Comparison of ENCODE assay signal across 9 mouse cellular contexts in the genomic region with DNA sequence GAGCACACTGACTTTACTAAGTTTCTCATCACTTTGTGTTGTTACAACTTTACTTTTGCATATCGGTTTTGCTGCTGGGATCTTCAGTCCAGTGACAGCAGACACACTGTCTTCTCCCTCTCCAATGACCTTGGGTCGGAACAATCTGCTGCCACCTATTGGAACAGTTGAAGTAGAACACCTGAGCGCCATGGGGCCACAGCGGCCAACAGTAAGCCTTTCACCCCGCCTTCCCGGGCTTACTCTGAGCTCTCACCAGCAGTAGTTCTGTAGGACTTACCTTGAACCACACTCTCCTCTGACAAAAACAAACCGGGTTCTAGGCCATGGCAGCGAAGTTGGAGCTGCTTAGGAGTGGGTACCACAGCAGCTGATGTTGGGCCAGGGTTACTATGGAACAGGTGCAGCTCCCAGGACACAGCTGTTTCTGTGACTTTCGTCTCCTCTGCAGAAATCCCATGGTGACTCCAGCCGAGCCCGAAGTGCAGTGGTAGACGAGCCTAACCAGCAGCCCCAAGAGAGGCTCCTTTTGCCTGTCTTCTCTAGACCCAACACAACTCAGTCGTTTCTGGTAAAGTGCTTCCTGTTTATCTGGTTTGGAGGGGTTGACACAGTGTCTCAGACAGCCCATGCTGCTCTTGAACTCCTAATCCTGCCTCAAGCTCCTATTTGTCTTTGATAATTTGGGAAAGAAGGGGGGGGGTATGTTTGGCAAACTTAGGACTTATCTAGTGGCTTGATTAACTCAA. TPM values are rescaled to one million over a fixed set of nuclear protein-coding genes. Genes with fewer than 3 reads are reported as not detected.
A peak's percentile ranks its signal among the peaks of the same experiment; 100 is the strongest.
DNase-seq lines count a peak whose midpoint lies in the region; ATAC-seq and TF ChIP-seq lines count a peak whose summit lies in the region.
"Had no signal": no experiment of that assay in that cellular context is flagged by ENCODE, and none has a peak within 500 bp of the region (broad histone marks: within the 10 kb centered on the region; RNA-seq: fewer than 3 reads in every experiment).

No protein-coding gene starts in this region.

- no peak overlapping the region for H3K4me3 ChIP-seq in hindbrain, embryonic 11.5 days (ENCODE audit: low read depth, low read length)
- no peak overlapping the region for H3K4me3 ChIP-seq in hindbrain, embryonic 12.5 days
- H3K4me3 ChIP-seq in forebrain, embryonic 16.5 days (replicated peaks; ENCODE audit: low read length) = no peak overlapping the region
- H3K4me3 ChIP-seq in intestine, postnatal 0 days (ENCODE audit: low read depth, low read length) = no peak overlapping the region
- no peak overlapping the region for H3K4me3 ChIP-seq in lung, embryonic 16.5 days (ENCODE audit: low read length)
- H3K4me3 ChIP-seq: midbrain, embryonic 12.5 days had no signal

- no peaks in the 10 kb centered on the region for H3K4me1 ChIP-seq in hindbrain, embryonic 11.5 days (replicated peaks; ENCODE audit: control insufficient read depth, insufficient read depth, low read length)
- no peaks in the 10 kb centered on the region for H3K4me1 ChIP-seq in hindbrain, embryonic 12.5 days
- no peaks in the 10 kb centered on the region for H3K4me1 ChIP-seq in forebrain, embryonic 16.5 days (replicated peaks; ENCODE audit: control insufficient read depth, insufficient read depth, low read length)
- no peaks in the 10 kb centered on the region for H3K4me1 ChIP-seq in intestine, postnatal 0 days (replicated peaks; ENCODE audit: control insufficient read depth, insufficient read depth, low read length)
- H3K4me1 ChIP-seq in lung, embryonic 16.5 days (replicated peaks; ENCODE audit: control insufficient read depth, insufficient read depth, low read length) = peaks cover 5% of the 10 kb centered on the region; the same call in 1 of the 2 replicates
- H3K4me1 ChIP-seq: midbrain, embryonic 12.5 days had no signal

- no peaks in the 10 kb centered on the region for H3K27me3 ChIP-seq in hindbrain, embryonic 11.5 days (ENCODE audit: control insufficient read depth, insufficient read depth, low read length)
- H3K27me3 ChIP-seq in hindbrain, embryonic 12.5 days = no peaks in the 10 kb centered on the region
- H3K27me3 ChIP-seq in forebrain, embryonic 16.5 days (replicated peaks; ENCODE audit: control insufficient read depth, insufficient read depth, low read length) = no peaks in the 10 kb centered on the region
- H3K27me3 ChIP-seq in intestine, postnatal 0 days (replicated peaks; ENCODE audit: control insufficient read depth, insufficient read depth, low read length) = no peaks in the 10 kb centered on the region
- no peaks in the 10 kb centered on the region for H3K27me3 ChIP-seq in lung, embryonic 16.5 days (ENCODE audit: control insufficient read depth, insufficient read depth, low read depth, low read length)
- H3K27me3 ChIP-seq: midbrain, embryonic 12.5 days had no signal

- peak; percentile 53; the same call in 1 of the 2 replicates for ATAC-seq in hindbrain, embryonic 11.5 days (ENCODE audit: low FRiP score)
- ATAC-seq in hindbrain, embryonic 12.5 days (ENCODE audit: low FRiP score) = no peak
- ATAC-seq in forebrain, embryonic 16.5 days = peak; percentile 28; the same call in 1 of the 2 replicates
- peak; percentile 79 for ATAC-seq in intestine, postnatal 0 days
- peak; percentile 35 for ATAC-seq in lung, embryonic 16.5 days (ENCODE audit: low read depth)

- H3K9ac ChIP-seq in hindbrain, embryonic 11.5 days (ENCODE audit: low read depth, low read length) = no peak overlapping the region
- H3K9ac ChIP-seq in hindbrain, embryonic 12.5 days = no peak overlapping the region
- no peak overlapping the region for H3K9ac ChIP-seq in forebrain, embryonic 16.5 days (replicated peaks; ENCODE audit: low read depth, low read length)
- no peak overlapping the region for H3K9ac ChIP-seq in intestine, postnatal 0 days (ENCODE audit: low read depth, low read length)
- H3K9ac ChIP-seq in lung, embryonic 16.5 days (ENCODE audit: low read length) = no peak overlapping the region
- H3K9ac ChIP-seq: midbrain, embryonic 12.5 days had no signal

- TF ChIP-seq CTCF in intestine, postnatal 0 days (IDR thresholded peaks at IDR 0.05; ENCODE audit: low read depth) = peak; percentile 81

- peak; percentile 60 for DNase-seq in hindbrain, embryonic 11.5 days (ENCODE audit: low spot score)
- DNase-seq in adrenal gland, postnatal 14 days = peak; percentile 83
- peak; percentile 40 to 64 for DNase-seq in spleen, postnatal 14 days (ENCODE audit: low spot score in 2 of 2)
- no peak for DNase-seq in layer of hippocampus, adult 8-10 months (ENCODE audit: low spot score in 2 of 2)

- no peaks in the 10 kb centered on the region for H3K9me3 ChIP-seq in hindbrain, embryonic 11.5 days (ENCODE audit: control insufficient read depth, low read length)
- no peaks in the 10 kb centered on the region for H3K9me3 ChIP-seq in hindbrain, embryonic 12.5 days (replicated peaks)
- no peaks in the 10 kb centered on the region for H3K9me3 ChIP-seq in forebrain, embryonic 16.5 days (ENCODE audit: control insufficient read depth, low read length)
- H3K9me3 ChIP-seq in intestine, postnatal 0 days (ENCODE audit: control insufficient read depth) = no peaks in the 10 kb centered on the region
- no peaks in the 10 kb centered on the region for H3K9me3 ChIP-seq in lung, embryonic 16.5 days (ENCODE audit: control insufficient read depth, low read length)
- H3K9me3 ChIP-seq: midbrain, embryonic 12.5 days had no signal

- H3K4me2 ChIP-seq in hindbrain, embryonic 11.5 days (replicated peaks; ENCODE audit: low read depth, low read length) = no peak overlapping the region
- no peak overlapping the region for H3K4me2 ChIP-seq in hindbrain, embryonic 12.5 days (replicated peaks)
- no peak overlapping the region for H3K4me2 ChIP-seq in forebrain, embryonic 16.5 days (ENCODE audit: low read length)
- peak overlapping the region; percentile 51 for H3K4me2 ChIP-seq in intestine, postnatal 0 days (replicated peaks; ENCODE audit: low read depth)
- H3K4me2 ChIP-seq in lung, embryonic 16.5 days (ENCODE audit: low read depth, low read length) = no peak overlapping the region
- H3K4me2 ChIP-seq: midbrain, embryonic 12.5 days had no signal

- no peak overlapping the region for H3K27ac ChIP-seq in hindbrain, embryonic 11.5 days (ENCODE audit: low read depth, low read length)
- no peak overlapping the region for H3K27ac ChIP-seq in hindbrain, embryonic 12.5 days
- no peak overlapping the region for H3K27ac ChIP-seq in forebrain, embryonic 16.5 days (ENCODE audit: low read length)
- no peak overlapping the region for H3K27ac ChIP-seq in intestine, postnatal 0 days (ENCODE audit: low read depth, low read length)
- no peak overlapping the region for H3K27ac ChIP-seq in lung, embryonic 16.5 days (ENCODE audit: low read length)
- H3K27ac ChIP-seq: midbrain, embryonic 12.5 days had no signal

- 0 out of 2 replicates have a peak, but pooled peaks cover 2% of the 10 kb centered on the region for H3K36me3 ChIP-seq in hindbrain, embryonic 11.5 days (ENCODE audit: control insufficient read depth, insufficient read depth, low read length)
- H3K36me3 ChIP-seq in hindbrain, embryonic 12.5 days = peaks cover 66% of the 10 kb centered on the region
- peaks cover 14% of the 10 kb centered on the region for H3K36me3 ChIP-seq in forebrain, embryonic 16.5 days (ENCODE audit: control insufficient read depth, insufficient read depth)
- peaks cover 38% of the 10 kb centered on the region for H3K36me3 ChIP-seq in intestine, postnatal 0 days (ENCODE audit: control insufficient read depth, insufficient read depth)
- H3K36me3 ChIP-seq in lung, embryonic 16.5 days (ENCODE audit: control insufficient read depth, insufficient read depth, low read length) = peaks cover 12% of the 10 kb centered on the region; the same call in 1 of the 2 replicates

- WGBS in hindbrain, embryonic 11.5 days = 45% methylated on average over 13 of the region's 13 CpGs
- WGBS in hindbrain, embryonic 12.5 days = 40% methylated on average over 13 of the region's 13 CpGs
- WGBS in forebrain, embryonic 16.5 days = 41% methylated on average over 13 of the region's 13 CpGs
- 27% methylated on average over 13 of the region's 13 CpGs for WGBS in intestine, postnatal 0 days
- WGBS in lung, embryonic 16.5 days = 28% methylated on average over 13 of the region's 13 CpGs

RNA-seq across cellular contexts. Expression of a gene that starts 10.2 kb away (rescaled TPM):
- polyA plus RNA-seq in hindbrain, embryonic 11.5 days (2014; fragmentation: Nextera tagmentation; extraction: Ambion mirVana) = 164 and 228 TPM in 2 replicates
- 150 and 158 TPM in 2 replicates for polyA plus RNA-seq in hindbrain, embryonic 12.5 days (2016; fragmentation: Nextera tagmentation; extraction: Ambion mirVana)
- 38.1 and 40.4 TPM in 2 replicates for total RNA-seq in adrenal gland, postnatal 14 days (2021)
- 181 and 189 TPM in 2 replicates for polyA plus RNA-seq in forebrain, embryonic 16.5 days (2015; fragmentation: Nextera tagmentation; extraction: Ambion mirVana)
- 39.3 and 41.5 TPM in 2 replicates for polyA plus RNA-seq in intestine, postnatal 0 days (2015; fragmentation: Nextera tagmentation; extraction: Ambion mirVana)
- 161 and 164 TPM in 2 replicates for polyA plus RNA-seq in lung, embryonic 16.5 days (2015; fragmentation: Nextera tagmentation; extraction: Ambion mirVana)
- total RNA-seq in layer of hippocampus, adult 8-10 months (2022) = 10 to 100 TPM; 26.3 to 30.9 (median 29.7) TPM

RNA-seq across cellular contexts. Expression of a gene that starts 14.9 kb away (rescaled TPM):
- 71.2 and 74.7 TPM in 2 replicates for polyA plus RNA-seq in hindbrain, embryonic 11.5 days (2014; fragmentation: Nextera tagmentation; extraction: Ambion mirVana)
- 65.0 and 67.4 TPM in 2 replicates for polyA plus RNA-seq in hindbrain, embryonic 12.5 days (2016; fragmentation: Nextera tagmentation; extraction: Ambion mirVana)
- 83.3 and 86.4 TPM in 2 replicates for total RNA-seq in adrenal gland, postnatal 14 days (2021)
- polyA plus RNA-seq in forebrain, embryonic 16.5 days (2015; fragmentation: Nextera tagmentation; extraction: Ambion mirVana) = 58.0 and 58.9 TPM in 2 replicates
- 78.3 and 80.4 TPM in 2 replicates for polyA plus RNA-seq in intestine, postnatal 0 days (2015; fragmentation: Nextera tagmentation; extraction: Ambion mirVana)
- polyA plus RNA-seq in lung, embryonic 16.5 days (2015; fragmentation: Nextera tagmentation; extraction: Ambion mirVana) = 88.8 and 89.0 TPM in 2 replicates
- total RNA-seq in layer of hippocampus, adult 8-10 months (2022) = 10 to 100 TPM; 30.8 to 41.2 (median 35.5) TPM

RNA-seq across cellular contexts. Expression of a gene that starts 30.5 kb away (rescaled TPM):
- 56.5 and 61.9 TPM in 2 replicates for polyA plus RNA-seq in hindbrain, embryonic 11.5 days (2014; fragmentation: Nextera tagmentation; extraction: Ambion mirVana)
- polyA plus RNA-seq in hindbrain, embryonic 12.5 days (2016; fragmentation: Nextera tagmentation; extraction: Ambion mirVana) = 52.5 and 53.2 TPM in 2 replicates
- 35.6 and 40.0 TPM in 2 replicates for total RNA-seq in adrenal gland, postnatal 14 days (2021)
- 40.0 and 44.2 TPM in 2 replicates for polyA plus RNA-seq in forebrain, embryonic 16.5 days (2015; fragmentation: Nextera tagmentation; extraction: Ambion mirVana)
- polyA plus RNA-seq in intestine, postnatal 0 days (2015; fragmentation: Nextera tagmentation; extraction: Ambion mirVana) = 12.8 and 13.2 TPM in 2 replicates
- 32.4 and 34.0 TPM in 2 replicates for polyA plus RNA-seq in lung, embryonic 16.5 days (2015; fragmentation: Nextera tagmentation; extraction: Ambion mirVana)
- 10 to 100 TPM; 43.4 to 58.3 (median 47.2) TPM for total RNA-seq in layer of hippocampus, adult 8-10 months (2022)

RNA-seq across cellular contexts. Expression of a gene that starts 30.6 kb away (rescaled TPM):
- 64.0 and 69.0 TPM in 2 replicates for polyA plus RNA-seq in hindbrain, embryonic 11.5 days (2014; fragmentation: Nextera tagmentation; extraction: Ambion mirVana)
- 55.0 and 59.5 TPM in 2 replicates for polyA plus RNA-seq in hindbrain, embryonic 12.5 days (2016; fragmentation: Nextera tagmentation; extraction: Ambion mirVana)
- total RNA-seq in adrenal gland, postnatal 14 days (2021) = 39.2 and 46.9 TPM in 2 replicates
- polyA plus RNA-seq in forebrain, embryonic 16.5 days (2015; fragmentation: Nextera tagmentation; extraction: Ambion mirVana) = 53.9 and 57.6 TPM in 2 replicates
- polyA plus RNA-seq in intestine, postnatal 0 days (2015; fragmentation: Nextera tagmentation; extraction: Ambion mirVana) = 13.5 and 15.5 TPM in 2 replicates
- 46.8 and 47.9 TPM in 2 replicates for polyA plus RNA-seq in lung, embryonic 16.5 days (2015; fragmentation: Nextera tagmentation; extraction: Ambion mirVana)
- 10 to 100 TPM; 30.2 to 35.7 (median 32.7) TPM for total RNA-seq in layer of hippocampus, adult 8-10 months (2022)

Comparison
In these comparisons a context has a peak if more than half of its experiments do, and no peak if none do; other contexts are left out.
1. DNase-seq: peak in hindbrain, embryonic 11.5 days (single experiment), adrenal gland, postnatal 14 days (single experiment) and spleen, postnatal 14 days (2 of 2); none in layer of hippocampus, adult 8-10 months (0 of 2).